Mouse (Mus musculus) liver, adult 2 months (tissue): Measurements from ENCODE around the gene Hdac7. TPM values are rescaled to one million over a fixed set of nuclear protein-coding genes. Genes with fewer than 3 reads are reported as not detected.

Experiments
- DNase-seq: peaks from one replicate; pipeline ENCODE4 v3.0.0-alpha.2; 2011; ENCODE audit warnings: low read depth, low spot score; ENCODE audit errors: extremely low read depth
- H3K27ac ChIP-seq: fragments of 200-500 bp; replicated peaks from 2 replicates; pipeline ENCODE4 v1.5.1; 2012; ENCODE audit warnings: low read depth, mild to moderate bottlenecking, control low read depth, inconsistent platforms, low read length; ENCODE audit not compliant: insufficient read depth
- H3K27me3 ChIP-seq: fragments of 200-500 bp; 2 replicates; pipeline ENCODE4 v1.6.1; 2012; ENCODE audit warnings: mild to moderate bottlenecking, moderate library complexity, low read length, inconsistent platforms; ENCODE audit not compliant: control insufficient read depth, insufficient read depth
- H3K36me3 ChIP-seq: fragments of 200-500 bp; 2 replicates; pipeline ENCODE4 v1.6.1; 2012; ENCODE audit warnings: low read length, inconsistent platforms; ENCODE audit not compliant: control insufficient read depth, insufficient read depth
- H3K4me1 ChIP-seq: fragments of 200-500 bp; 2 replicates; pipeline ENCODE4 v1.6.1; 2011; ENCODE audit warnings: low read length; ENCODE audit not compliant: control insufficient read depth, insufficient read depth
- H3K4me3 ChIP-seq: fragments of 200-500 bp; 2 replicates; pipeline ENCODE4 v1.5.1; 2011; ENCODE audit warnings: low read depth, mild to moderate bottlenecking, control low read depth, low read length, moderate library complexity; ENCODE audit not compliant: insufficient read depth
- H3K79me2 ChIP-seq: fragments of 200-500 bp; 2 replicates; pipeline ENCODE4 v1.6.1; 2012; ENCODE audit warnings: inconsistent platforms, mild to moderate bottlenecking, low read length, moderate library complexity; ENCODE audit not compliant: control insufficient read depth, insufficient read depth
- H3K9ac ChIP-seq: fragments of 200-500 bp; 2 replicates; pipeline ENCODE4 v1.6.1; 2012; ENCODE audit warnings: low read depth, mild to moderate bottlenecking, control low read depth, inconsistent platforms, low read length
- CTCF ChIP-seq: fragments of 200-500 bp; IDR thresholded peaks from 2 replicates; pipeline ENCODE4 v1.5.1; 2011; ENCODE audit warnings: low read depth, low read length, control low read depth
- POLR2A ChIP-seq: fragments of 200-500 bp; IDR thresholded peaks from 2 replicates; pipeline ENCODE4 v1.6.1; 2011; ENCODE audit warnings: low read length, control low read depth; ENCODE audit not compliant: insufficient read depth; ENCODE audit errors: extremely low read depth
- WGBS: fragments of 180-500 bp; shearing (Covaris S2); methylation state at CpG from one replicate; pipeline ENCODE4 v1.1.7; 2018; 5-methylcytosine and 5-hydroxymethylcytosine counted together
- polyA plus RNA-seq: library from polyadenylated mRNA; depleted of rRNA; stranded (reverse); fragments of >200 nt; gene quantifications from 2 replicates; pipeline ENCODE4 v1.2.3, GENCODE M21; 2012
- total RNA-seq: library from RNA; depleted of rRNA; stranded (reverse); fragments of >200 nt; gene quantifications from 2 replicates; pipeline ENCODE4 v1.2.3, GENCODE M21; 2014

Gene Hdac7
- total and polyA plus RNA-seq, 2 experiments: 2.5 to 9.5 TPM

DNA sequence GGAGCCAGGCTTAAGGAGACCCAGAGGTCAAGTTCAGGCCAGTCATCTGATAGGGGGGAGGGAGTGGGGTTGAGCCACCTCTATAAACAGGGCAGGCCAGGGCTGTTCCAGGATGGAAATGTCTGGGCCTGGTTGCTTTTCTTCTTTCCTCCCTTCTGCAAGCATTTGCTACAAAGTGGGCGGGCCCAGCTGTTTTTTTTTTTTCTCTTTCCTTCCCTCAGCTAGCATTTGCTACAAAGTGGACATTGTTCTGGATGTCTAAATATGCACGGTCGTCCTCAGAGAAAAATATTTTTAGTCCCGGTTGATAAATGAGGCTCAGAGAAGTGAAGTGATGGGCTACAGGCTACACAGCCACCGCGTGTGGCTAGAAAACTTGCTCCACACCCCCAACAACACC lies 89.8 kb downstream of the Hdac7 start:
- TF ChIP-seq CTCF: no peak
- TF ChIP-seq POLR2A: no peak
- Histone ChIP-seq H3K27me3 (no peaks in the 10 kb centered on the region), H3K79me2 (no peaks in the 10 kb centered on the region), H3K27ac (no peak overlapping the region), H3K4me1 (no peaks in the 10 kb centered on the region), H3K9ac (no peak overlapping the region), H3K4me3 (no peak overlapping the region), H3K36me3 (no peaks in the 10 kb centered on the region)
- WGBS: 79% methylated on average over 6 of the region's 6 CpGs
- DNase-seq: no peak

GRCm38 (mm10) chr15:97752491-97752890 lies 91.8 kb downstream of the Hdac7 start:
- Histone ChIP-seq H3K79me2 (no peaks in the 10 kb centered on the region), H3K9ac (no peak overlapping the region), H3K4me3 (no peak overlapping the region), H3K27ac (no peak overlapping the region), H3K4me1 (no peaks in the 10 kb centered on the region), H3K27me3 (no peaks in the 10 kb centered on the region), H3K36me3 (no peaks in the 10 kb centered on the region)
- TF ChIP-seq CTCF (no peak), POLR2A (no peak)
- 87% methylated on average over 5 of the region's 5 CpGs for WGBS
- DNase-seq: no peak

GRCm38 (mm10) chr15:97751676-97752075 lies 92.6 kb downstream of the Hdac7 start:
- Histone ChIP-seq H3K9ac (no peak overlapping the region), H3K27ac (no peak overlapping the region), H3K4me3 (no peak overlapping the region), H3K4me1 (no peaks in the 10 kb centered on the region), H3K36me3 (no peaks in the 10 kb centered on the region), H3K27me3 (no peaks in the 10 kb centered on the region), H3K79me2 (no peaks in the 10 kb centered on the region)
- no peak for DNase-seq
- 77% methylated on average over 2 of the region's 2 CpGs for whole genome bisulfite sequencing
- TF ChIP-seq POLR2A: no peak
- peak; percentile 61 for TF ChIP-seq CTCF

- Histone ChIP-seq H3K27me3 (no peaks in the 10 kb centered on the region), H3K27ac (no peak overlapping the region), H3K4me3 (no peak overlapping the region), H3K79me2 (no peaks in the 10 kb centered on the region), H3K4me1 (no peaks in the 10 kb centered on the region), H3K9ac (no peak overlapping the region), H3K36me3 (no peaks in the 10 kb centered on the region)
- WGBS: 39% methylated on average over 12 of the region's 12 CpGs
- no peak for DNase-seq
- TF ChIP-seq POLR2A: no peak
- no peak for TF ChIP-seq CTCF
Observed at GRCm38 (mm10) chr15:97750697-97751096, 93.6 kb downstream of the Hdac7 start.

GRCm38 (mm10) chr15:97749841-97750240 lies 94.5 kb downstream of the Hdac7 start:
- no peak for DNase-seq
- H3K27me3 ChIP-seq: no peaks in the 10 kb centered on the region
- 89% methylated on average over 13 of the region's 13 CpGs for WGBS
- no peak overlapping the region for H3K4me3 ChIP-seq
- H3K79me2 ChIP-seq: no peaks in the 10 kb centered on the region
- no peak overlapping the region for H3K27ac ChIP-seq
- H3K36me3 ChIP-seq: no peaks in the 10 kb centered on the region
- no peak overlapping the region for H3K9ac ChIP-seq
- TF ChIP-seq POLR2A (no peak), CTCF (no peak)
- no peaks in the 10 kb centered on the region for H3K4me1 ChIP-seq

DNA sequence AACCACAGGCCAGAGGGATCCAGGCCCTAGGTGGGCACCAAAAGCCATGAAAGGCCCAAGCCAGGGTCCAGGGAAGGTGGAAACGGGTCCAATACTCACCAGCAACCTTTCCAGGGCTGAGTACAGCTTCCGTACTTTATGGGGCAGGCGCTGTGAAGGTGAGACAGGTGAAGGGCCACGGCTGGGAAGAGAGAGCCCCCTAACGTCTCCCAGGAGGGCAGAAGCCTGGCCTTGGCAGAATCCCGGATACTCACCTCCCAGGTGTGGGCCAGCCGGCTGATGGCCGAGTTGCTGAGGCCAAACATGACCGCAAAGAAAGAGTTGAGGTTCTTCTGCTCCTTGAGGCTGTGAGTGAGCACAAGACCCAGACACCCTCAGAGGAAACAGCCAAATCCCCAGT lies 94.9 kb downstream of the Hdac7 start:
- H3K27ac ChIP-seq: no peak overlapping the region
- no peak overlapping the region for H3K9ac ChIP-seq
- H3K4me1 ChIP-seq: no peaks in the 10 kb centered on the region
- TF ChIP-seq CTCF: no peak
- no peak for TF ChIP-seq POLR2A
- DNase-seq: no peak
- no peaks in the 10 kb centered on the region for H3K79me2 ChIP-seq
- H3K36me3 ChIP-seq: no peaks in the 10 kb centered on the region
- 95% methylated on average over 9 of the region's 9 CpGs for WGBS
- H3K27me3 ChIP-seq: no peaks in the 10 kb centered on the region
- H3K4me3 ChIP-seq: no peak overlapping the region
